Mouse (Mus musculus) heart, adult 9 months (tissue): ENCODE measurements around the gene Hpcal1.
"Not testable (repeated sequence)": the region's sequence is repeated elsewhere in the genome, so short reads cannot be mapped to it uniquely, and the experiment has no call there.

Source experiments
- DNase-seq, 2 experiments: peaks; one replicate each; pipeline ENCODE4 v3.0.0; 2022; ENCODE audit warnings: low spot score in 2 of 2

The Hpcal1 gene

DNA sequence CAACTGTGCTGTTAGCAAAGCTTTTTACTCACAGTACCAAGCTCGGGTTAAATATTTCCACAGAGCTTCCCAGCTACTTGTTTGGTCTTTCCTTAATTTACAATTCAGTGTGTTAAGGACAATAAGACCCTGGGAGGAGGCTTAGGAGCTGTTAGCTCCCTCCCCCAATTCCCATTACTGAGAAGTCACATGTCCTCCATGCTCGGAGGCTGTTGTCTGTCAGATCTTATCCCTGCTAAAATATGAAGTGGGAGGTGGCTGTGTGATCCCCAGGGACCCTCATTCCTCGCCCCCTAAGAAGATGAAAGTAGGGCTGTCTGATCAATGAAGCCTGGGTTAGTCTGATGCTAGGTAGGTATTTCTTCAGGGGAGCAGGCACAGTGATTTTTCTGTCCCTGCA is 88.4 kb downstream of the Hpcal1 start:
- no peak for DNase-seq

DNA sequence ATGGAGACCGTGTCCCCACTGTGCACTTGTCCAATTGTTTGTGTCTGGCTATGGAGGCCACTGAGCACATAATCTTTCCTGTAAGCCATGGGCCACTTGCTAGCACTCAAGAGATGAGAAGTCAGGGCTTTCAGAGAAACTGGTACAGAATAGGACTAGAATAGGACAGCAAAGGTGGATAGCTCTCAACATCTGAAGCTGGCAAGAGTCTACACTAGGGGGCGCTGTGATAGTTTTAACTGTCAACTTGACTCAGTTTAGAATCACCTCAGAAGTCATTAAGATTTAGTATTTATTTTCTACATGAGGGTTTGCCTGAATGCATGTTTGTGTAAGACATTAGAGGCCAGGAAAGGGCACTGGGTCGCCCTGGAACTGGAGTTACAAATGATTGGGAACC is 98.8 kb downstream of the Hpcal1 start:
- DNase-seq = no peak

DNA sequence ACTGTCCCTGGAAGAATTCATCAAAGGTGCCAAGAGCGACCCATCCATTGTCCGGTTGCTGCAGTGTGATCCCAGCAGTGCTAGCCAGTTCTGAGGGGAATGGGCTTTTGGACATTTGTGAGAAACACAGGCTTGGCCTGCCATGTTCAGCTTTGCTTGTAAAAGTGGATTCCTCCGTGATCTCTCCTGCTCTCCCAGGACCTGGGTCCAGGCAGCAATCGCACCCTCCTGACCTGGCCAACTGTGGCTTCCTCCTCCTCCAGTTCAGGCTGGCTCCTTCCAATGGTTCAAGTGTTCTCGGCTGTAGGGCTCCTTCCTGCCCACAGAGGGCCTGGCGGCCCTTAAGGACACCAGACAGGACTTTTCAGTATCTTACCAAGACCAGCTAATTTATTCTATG is 100.5 kb downstream of the Hpcal1 start:
- DNase-seq = no peak

DNA sequence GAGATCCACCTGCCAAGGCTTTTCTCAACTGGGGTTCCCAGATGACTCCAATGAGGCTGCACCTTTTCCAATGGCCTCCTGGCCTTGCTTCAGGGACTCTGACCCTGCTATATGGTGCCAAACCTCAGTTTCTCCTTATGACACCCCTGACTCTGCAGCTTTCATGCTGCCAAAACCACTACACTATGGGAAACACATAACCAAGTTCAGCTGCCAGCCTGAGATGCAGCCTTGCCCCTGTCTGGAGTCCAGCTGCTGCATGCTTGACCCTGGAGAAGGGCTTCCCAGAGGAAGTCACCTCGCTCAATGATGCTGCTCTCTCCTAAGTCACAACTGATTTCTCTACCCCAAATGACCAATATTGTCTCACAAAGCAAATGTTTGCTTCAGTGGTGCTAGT is 102.1 kb downstream of the Hpcal1 start:
- no peak for DNase-seq

DNA sequence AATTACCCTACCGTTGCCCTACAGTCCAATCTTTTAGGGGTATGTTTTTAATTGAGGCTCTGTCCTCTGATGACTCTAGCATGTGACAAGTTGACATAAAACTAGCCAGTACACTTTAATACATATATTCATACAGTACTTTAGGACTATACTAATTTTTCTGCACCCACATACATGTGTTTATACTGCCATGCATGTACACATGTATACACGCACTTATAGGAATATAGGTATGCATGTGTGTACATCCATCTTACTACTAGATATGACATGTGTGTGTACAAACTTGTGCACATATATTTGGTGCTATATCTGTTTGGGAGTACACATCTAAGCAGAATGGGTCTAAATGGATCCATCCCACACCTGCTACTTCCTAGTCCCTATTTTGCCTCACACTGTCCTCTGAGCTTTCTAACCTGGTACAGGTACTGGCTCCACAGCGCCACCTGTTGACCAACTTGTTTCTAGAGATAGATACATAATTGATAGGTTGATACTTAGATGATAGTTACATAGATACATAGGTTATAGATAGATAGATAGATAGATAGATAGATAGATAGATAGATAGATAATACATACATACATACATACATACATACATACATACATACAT is 105.1 kb downstream of the Hpcal1 start:
- peak in 1 of 2 experiments; percentile 60 for DNase-seq

DNA sequence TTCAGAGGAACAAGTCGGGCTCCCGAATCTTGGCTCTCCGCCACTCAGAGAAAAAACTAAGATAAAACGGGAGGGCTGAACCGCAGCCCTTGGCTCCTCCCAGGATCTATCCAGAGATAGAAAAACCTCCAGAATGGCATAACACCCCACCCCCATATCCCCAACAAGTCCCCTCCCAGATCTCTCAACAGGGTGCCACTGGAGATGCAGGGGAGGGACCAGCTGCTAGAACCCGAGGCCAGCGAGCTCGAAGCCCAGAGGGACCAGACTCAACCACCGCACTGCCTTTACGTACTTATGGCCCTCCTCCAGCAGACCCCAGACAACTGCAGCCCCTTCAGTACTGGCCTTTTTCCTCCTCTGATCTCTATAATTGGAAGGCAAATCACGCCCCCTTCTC is 107.6 kb downstream of the Hpcal1 start:
- DNase-seq = not testable (repeated sequence)

DNA sequence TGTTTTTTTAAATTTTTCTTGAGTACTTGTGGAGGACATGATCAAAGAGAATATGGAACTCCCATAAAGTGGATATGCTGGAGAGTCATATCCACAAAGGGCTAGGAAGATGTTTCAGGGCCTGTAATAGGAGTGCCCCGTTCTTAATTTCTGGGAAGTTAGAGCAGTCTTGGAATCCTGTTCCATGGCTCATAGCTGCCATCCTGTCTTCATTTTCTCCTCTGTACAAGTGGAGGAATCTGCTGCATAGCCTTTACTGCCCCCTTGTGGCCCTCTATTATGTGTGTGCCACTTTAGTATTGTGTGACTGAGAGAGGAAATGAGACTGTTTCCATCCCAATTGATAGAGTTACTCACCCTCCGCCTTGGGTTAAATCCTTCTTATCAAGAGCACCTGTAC is 117.9 kb downstream of the Hpcal1 start:
- DNase-seq = peak; percentile 21 to 63

DNA sequence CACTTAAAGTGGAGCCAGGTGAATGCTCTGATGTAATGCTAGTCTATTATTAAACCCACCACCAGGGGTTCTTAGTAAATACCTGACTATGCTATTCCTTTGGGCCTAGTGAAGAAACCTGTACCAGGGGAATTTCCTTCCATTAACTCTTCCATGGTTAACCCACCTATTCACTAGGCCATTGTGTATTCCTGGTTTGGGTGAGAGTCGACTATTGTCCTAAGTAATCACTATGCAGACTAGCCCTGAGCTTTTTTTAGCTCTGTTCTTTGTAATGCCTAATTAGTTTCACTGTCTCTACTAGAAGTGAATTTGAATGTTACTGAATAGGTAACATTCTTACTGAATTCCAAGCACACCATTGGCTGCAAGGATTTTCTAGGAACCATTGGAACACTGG is 144.6 kb downstream of the Hpcal1 start:
- not testable (repeated sequence) for DNase-seq
